Mouse (Mus musculus) cerebellum, postnatal 10 days (tissue): ENCODE results near the gene Prl8a2.

Experiments
- DNase-seq, 2 experiments: peaks; one replicate each; pipeline ENCODE4 v3.0.0; 2021; ENCODE audit warnings: mixed read lengths in 2 of 2

Gene Prl8a2

GRCm38 (mm10) chr13:27345373-27345772 lies at the start of gene Prl8a2:
TSS of gene Prl8a2 (plus strand) at chr13:27345673.
- DNase-seq: no peak

- DNase-seq: no peak
These were observed 32.9 kb upstream of the Prl8a2 start, which contains the start of gene Prl6a1 for GRCm38 (mm10) chr13:27312334-27313225. TSS of gene Prl6a1 (plus strand) at chr13:27312627.

- no peak for DNase-seq
These were observed 10.5 kb upstream of the Prl8a2 start for GRCm38 (mm10) chr13:27334989-27335388.

GRCm38 (mm10) chr13:27342733-27343275 lies 2.7 kb upstream of the Prl8a2 start:
- peak in 1 of 2 experiments; percentile 4 for DNase-seq

- no peak for DNase-seq
These were observed 45.3 kb downstream of the Prl8a2 start, which contains the start of gene Prl2b1 for GRCm38 (mm10) chr13:27390746-27391145. TSS of gene Prl2b1 (minus strand) at chr13:27390846.

GRCm38 (mm10) chr13:27399061-27399724 lies 53.7 kb downstream of the Prl8a2 start:
- peak; percentile 84 to 85 for DNase-seq
